Mouse (Mus musculus) layer of hippocampus, postnatal 36 days (tissue): ENCODE data around the gene Foxn4. TPM values are rescaled to one million over a fixed set of nuclear protein-coding genes. Genes with fewer than 3 reads are reported as not detected.

Experiments
- DNase-seq, 2 experiments: peaks; one replicate each; pipeline ENCODE4 v3.0.0; 2022
- total RNA-seq, 2 experiments: library from RNA; stranded (reverse); gene quantifications; 2 replicates each; pipeline ENCODE4 v1.2.3; 2021

The Foxn4 gene
- total RNA-seq = not detected

- DNase-seq = no peak
Observed at GRCm38 (mm10) chr5:114273693-114274402, at the start of gene Foxn4. Gene Foxn4 (minus strand): TSS chr5:114273807.

DNA sequence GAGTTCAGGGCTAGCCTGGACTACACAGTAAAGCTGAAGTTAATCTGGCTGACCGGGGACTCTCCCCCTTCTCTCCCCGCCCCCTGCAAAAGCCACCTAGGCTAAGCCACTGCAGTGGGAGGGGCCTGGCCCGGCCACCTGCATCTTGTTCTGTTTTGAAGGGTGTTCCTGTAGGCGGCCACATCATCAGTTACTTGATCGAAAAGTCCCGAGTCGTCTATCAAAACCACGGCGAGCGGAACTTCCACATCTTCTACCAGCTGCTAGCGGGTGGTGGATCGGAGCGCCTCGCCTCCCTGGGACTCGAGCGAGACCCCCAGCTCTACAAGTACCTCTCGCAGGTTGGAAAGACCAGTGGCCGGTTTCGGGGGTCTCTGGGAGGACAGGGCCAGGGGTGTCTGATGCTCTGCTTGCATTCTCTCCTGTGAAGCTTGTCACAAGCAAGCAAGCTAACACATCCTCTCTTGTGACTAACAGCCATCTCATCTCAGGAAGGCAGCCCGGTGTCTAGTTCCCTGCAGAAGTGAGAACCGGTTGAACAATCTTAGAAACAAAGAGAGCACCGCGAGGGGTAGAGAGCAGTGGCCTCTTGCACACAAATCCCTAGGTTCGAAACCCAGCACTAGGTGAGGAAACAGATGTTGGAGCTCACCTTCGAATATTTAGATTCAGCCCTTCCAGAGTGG, 49.6 kb upstream of the Foxn4 start:
- DNase-seq = no peak

DNA sequence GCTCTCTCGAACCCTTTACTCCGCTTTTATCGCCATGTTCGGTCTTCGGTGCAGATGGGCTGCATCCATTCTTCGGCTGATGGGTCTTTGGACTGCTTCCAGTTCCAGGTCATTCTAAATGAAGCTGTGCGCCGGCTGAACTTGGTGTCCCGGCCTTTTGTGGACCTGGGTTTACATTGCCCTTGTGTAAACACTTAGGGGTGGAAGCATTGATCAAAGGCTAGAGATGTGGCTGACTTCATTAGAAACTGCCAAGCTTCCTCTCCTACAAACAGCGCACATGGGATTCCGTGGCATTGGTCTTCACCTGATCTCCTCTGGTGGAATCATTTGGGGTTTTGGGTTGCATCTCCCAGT, 36.1 kb upstream of the Foxn4 start:
- no peak for DNase-seq

DNA sequence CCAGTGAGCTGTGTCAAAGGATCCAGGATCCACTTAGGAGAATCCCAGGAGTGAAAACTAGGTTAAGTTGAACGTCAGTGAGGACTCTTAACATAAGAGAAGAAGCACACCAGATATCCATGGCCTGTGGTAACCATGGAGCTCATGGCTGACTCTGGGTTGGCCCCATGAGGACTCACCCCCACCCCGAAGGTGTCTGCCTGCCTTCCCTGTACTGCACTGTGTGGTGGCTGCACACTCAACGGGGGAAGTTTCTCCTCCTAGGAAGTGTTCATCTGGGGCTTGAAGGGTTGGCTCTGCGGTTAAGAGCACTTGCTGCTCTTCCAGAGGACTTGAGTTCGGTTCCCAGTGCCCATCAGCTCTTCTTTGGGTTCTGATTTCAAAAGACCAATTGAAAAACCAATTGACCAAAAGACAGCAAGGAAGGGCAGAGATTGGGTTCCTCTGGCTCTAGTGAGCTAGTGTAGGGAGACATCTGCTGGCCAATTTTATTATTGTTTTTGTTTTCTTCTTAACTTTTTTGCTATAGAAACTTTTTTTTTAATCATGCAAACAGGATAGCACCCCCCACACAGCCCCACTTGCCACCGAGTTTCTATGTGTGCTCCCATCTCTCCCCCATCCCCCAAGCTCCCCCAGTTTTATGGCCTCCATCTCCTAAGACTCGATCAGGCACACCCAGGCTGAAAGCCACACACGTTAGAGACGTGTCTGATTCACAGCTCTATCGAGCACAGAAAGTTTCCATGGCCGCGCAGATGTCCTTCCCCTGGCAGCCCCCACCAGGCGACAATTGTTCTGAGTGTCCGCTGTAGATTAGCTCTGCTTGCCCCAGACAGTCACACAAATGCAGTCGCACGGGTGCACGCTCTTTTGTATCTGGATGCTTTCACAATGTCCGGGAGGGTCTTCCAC, 35.4 kb upstream of the Foxn4 start:
- DNase-seq = no peak

- DNase-seq = no peak
Observed at GRCm38 (mm10) chr5:114306496-114306895, 32.9 kb upstream of the Foxn4 start.

- DNase-seq = no peak
Observed at GRCm38 (mm10) chr5:114303166-114303565, 29.6 kb upstream of the Foxn4 start.

- no peak for DNase-seq
Observed at GRCm38 (mm10) chr5:114299883-114300610, 26.4 kb upstream of the Foxn4 start.

DNA sequence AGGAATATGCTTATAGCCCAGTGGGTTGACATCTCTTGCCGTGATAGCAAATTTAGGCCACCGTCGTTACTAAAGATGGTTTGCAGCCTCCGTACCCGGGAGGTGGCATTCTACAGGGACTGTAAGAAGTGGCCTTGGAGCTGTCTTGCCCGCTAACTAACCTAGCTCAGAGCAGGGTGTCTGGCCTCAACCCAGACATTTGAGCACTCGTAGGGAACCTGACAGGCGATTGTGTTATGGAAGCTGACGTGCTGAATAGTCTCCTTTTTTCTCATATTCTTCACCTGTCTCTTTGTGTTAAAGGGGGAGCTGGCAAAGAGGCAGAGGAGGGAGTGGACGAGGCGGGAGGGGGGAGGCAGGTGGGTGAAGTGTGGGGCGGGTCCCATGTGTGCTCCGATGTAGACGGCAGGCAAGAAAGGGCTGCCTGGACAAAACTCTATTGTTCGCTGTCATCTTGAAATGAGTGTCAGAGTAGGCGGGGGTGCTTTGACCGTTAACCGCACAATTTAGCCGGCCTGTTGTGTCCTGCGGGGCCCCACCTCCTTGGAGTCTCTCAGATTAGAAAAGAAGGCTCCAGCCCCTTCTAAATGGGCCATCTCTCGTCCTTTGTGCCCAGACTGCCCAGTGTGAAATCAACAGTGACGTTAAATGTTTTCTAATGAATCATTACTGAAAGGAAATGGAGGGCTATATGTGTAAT, 25.7 kb upstream of the Foxn4 start:
- DNase-seq = no peak

DNA sequence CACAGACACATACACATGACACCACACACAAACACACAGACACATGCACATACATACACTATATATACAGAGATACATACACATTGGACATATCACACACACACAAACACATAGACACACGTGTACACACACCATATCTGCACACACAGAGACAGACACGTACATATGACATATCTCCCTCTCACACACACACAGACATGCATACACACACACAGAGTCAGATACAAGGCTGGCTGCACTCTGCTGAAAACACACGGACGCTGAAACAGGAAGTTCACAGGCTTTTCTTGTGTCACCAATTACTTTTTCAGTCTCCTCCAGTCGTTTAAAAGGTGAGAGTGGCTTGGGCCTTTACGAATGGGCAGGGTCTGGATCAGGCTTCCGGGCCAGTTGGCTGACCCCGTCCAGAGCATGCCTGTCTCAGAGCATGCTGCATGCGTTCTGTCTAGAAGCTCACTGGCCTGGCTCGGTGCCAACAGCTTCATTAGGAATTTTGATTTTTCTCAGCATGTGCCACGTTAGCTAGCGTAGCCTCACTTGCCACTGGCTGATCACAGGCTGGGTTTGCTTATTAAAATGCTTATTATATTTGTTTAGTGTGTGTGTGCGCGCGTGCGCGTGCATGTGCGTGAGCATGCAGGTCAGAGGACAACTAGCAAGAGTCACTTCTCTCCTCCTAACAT, 24.7 kb upstream of the Foxn4 start:
- no peak for DNase-seq

DNA sequence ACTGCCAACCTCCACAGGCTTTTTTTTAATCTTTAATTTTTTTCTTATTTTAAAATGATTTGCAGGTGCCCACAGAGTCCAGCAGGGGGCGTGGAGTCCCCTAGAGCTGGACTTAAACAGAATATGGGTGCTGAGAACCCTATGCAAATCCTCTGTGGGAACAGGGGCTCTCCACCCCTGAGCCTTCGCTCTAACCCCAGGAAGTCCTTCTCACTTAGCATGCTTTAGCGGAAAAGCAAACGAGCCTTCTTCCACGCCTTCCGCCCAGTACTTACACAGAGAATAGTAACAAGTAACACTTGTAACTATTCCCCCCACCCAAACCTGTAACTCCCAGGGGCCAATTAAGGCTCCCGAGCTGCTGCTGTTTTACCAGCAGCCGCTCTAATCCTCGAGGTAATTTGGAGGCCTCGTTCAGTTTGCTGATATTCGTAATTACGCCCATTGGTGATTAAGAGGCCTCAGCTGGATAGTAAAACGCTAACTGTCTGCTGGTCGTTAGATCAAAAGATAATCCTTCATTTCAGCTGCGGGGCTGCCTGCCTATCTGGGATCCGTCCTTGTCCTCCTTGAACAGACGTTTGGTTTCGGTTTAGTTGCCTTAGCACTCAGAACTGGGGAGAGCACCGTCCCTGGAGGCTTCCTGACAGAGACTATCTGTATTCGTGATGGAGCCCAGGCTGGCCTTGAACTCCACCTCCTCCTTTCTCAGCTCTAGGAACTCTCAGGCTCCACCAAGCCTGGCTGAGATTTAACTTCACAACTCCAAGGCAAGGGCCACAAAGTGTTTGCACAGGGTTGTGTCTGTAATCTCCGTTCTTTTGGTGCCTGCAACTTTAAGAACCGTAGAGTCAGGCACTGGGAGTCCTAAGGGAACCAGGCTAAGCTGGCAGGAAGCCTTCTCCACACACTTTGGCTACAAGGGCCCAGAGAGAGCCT, 23.4 kb upstream of the Foxn4 start:
- DNase-seq = no peak

DNA sequence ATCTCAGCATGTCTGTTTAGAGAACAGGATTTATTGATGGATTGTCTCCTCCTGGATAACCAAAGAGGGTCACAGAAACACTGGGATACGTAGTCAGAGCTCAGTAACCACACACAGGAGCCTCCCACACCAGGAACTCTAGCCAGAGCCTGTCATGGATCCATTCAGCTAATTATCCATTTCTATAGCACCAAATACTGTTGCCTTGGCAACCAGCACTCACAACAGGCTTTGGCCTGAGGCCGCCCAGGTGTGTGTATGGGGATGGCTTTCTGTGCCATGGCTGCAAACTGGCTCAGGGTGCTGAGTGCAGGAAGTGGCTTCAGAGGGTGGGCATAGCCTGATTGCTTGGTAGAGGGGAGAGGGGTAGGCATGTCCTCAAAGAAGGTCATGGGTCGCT, 16.4 kb upstream of the Foxn4 start:
- no peak for DNase-seq

GRCm38 (mm10) chr5:114288874-114289273, 15.3 kb upstream of the Foxn4 start, which contains the start of gene Myo1h:
Gene Myo1h (plus strand): TSS chr5:114289166.
- no peak for DNase-seq

DNA sequence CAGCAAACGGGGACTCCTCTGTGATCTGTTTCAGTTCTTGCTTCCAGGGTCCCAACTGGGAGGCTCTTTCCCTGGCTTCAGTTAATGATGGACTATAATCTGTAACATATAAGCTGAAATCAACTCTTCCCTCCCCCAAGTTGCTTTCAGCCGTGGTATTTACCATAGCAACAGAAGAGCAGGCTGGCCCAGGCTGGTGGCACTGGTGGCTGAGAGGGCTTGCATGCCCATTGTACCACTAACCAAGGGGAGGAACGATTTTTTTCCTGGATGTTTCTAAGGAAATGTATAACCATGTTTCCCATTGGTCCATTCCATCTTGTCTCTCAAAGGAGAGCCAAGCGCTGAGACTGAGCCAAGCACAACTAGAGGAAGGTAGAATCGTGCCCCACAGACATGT, 14.8 kb upstream of the Foxn4 start:
- no peak for DNase-seq

GRCm38 (mm10) chr5:114286872-114287571, 13.4 kb upstream of the Foxn4 start:
- no peak for DNase-seq

GRCm38 (mm10) chr5:114286102-114286501, 12.5 kb upstream of the Foxn4 start:
- no peak for DNase-seq

GRCm38 (mm10) chr5:114285398-114285700, 11.7 kb upstream of the Foxn4 start:
- no peak for DNase-seq

- DNase-seq = peak; percentile 19 to 51
Observed at GRCm38 (mm10) chr5:114284604-114285397, 11.2 kb upstream of the Foxn4 start.

DNA sequence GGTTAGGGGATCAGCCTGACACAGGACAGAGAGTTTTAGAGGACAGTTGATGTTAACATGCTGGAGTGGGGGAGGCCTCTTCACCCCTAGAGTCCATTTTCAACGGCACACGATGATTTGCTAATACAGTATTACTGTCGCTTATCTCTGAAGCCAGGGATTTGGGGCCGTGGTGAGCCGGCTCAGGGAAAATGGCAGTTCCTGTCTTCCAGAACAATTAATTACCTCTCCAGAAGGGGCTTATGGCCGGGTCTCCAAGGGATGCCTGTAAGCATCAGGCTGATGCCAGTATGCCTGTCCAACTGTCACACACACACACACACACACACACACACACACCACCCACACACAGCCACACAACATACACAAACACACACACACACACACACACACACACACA, 8.7 kb upstream of the Foxn4 start:
- DNase-seq = no peak
